Mouse (Mus musculus) frontal cortex, postnatal 10 days (tissue): ENCODE measurements around the gene Taok3.
A peak's percentile ranks its signal among the peaks of the same experiment; 100 is the strongest.

Experiments used
- DNase-seq, 2 experiments: peaks; one replicate each; pipeline ENCODE4 v3.0.0; 2022; ENCODE audit warnings: low spot score in 2 of 2, mixed read lengths in 1 of 2

Gene Taok3

DNA sequence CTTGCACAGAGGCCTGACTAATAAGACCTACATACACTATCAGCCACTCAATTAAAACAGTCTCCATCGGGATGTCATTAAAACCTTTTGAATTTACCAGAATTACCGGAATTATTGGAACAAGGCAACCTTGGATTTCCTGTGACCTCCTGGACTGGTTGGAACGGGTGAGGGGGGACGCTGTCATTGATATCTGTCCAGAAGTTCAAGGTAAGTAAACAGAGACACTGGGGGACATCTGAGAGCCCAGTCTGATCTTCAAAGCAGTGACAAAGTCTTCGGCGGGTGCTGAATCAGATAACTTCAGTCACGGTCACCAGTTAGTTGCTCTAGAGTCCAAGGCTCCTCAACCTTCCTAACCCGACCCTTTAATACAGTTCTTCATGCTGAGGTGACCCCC, 175.1 kb downstream of the Taok3 start:
- no peak for DNase-seq

DNA sequence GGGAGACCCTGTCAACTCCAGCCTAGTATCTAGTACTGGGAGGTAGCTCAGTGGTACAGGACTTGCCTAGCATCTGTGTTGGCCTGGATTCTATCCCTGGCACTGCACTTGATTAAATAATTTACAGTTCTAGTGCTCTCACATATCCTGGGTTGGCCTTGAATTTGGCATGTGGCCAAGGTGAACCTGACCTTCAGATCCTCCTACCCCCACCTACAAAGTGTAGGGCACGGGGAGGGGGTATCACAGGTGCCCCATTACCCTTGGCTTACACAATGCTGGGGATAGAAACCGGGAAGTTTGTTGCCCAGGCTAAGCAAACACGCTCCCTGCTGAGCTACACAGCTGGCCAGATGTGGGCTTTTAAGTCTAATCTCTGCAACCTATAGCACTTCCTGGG, 183.0 kb downstream of the Taok3 start:
- DNase-seq: no peak

DNA sequence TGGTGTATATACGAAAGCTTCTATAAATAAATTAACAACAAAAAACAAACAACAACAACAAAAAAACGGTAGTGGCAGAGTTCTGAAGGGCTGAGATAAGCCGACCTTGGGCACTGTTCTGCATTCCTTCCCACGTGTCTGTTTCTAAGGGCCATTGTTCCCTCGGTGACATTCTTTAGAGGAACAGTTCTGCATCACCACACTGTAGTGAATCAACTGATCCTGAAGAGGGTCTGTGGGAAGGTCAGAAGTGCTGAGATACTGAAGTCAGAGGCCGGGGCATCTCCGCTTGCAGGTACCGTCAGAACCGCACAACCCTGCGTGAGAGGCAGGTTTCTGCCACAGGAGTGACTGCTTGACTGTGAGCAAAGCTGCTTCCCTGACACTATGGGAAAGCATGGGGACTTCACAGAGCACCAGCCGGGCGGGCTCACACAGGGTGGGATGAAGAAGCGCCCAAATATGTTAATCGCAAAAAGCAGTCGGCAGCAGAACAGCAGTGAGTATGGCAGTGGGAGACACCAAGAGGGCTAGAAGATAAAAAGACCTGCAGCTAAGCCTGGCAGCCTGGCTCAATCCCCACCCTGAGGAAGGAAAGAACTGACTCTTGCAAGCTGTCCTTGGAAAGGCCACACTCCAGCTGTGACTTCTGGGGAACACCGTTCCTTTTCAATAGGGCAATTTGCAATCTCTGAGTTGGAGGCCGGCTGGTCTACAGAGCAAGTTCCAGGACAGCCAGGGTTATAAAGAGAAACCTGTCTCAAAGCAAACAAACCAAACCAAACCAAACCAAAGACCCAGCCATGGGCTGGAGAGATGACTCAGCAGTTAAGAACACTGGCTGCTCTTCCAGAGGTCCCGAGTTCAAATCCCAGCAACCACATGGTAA, 184.0 kb downstream of the Taok3 start:
- no peak for DNase-seq

DNA sequence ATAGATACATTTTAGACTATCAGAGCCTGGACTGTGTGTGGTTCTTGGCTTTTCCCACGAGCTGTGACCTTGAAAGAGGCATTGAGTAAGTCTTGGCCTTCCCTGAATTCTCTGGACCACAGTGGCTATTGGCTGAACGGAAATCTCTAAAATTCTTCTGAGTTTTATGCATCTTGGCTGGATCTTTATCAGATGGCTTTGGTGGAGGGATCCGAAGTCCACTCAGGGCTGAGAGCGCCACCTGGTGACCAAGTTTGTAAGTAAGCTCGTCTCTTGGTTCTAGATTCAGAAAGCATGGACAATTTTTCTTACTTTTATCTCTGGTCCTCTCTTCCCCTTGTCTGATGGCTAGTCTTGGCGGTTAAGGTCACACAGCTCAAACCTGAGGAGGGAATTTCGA, 185.0 kb downstream of the Taok3 start:
- DNase-seq: peak in 1 of 2 experiments; percentile 61

DNA sequence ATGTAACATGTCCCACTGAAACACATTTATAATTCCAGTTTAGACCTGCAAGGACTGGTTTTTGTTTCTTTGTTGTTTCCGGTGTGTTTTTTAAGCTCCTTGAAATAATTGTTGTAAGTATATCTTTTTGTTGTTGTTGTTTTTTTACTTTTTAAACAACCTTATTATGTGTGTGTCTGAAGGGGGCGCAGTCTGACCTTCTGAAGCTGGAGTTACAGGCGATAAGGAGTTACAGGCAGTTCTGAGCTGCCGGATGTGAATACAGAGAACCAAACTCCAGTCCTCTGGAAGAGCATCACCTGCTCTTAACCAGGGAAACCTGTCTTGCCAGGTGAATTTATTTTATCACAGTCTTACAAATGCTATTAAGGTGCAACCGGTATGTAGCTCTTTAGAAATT, 185.8 kb downstream of the Taok3 start:
- no peak for DNase-seq

DNA sequence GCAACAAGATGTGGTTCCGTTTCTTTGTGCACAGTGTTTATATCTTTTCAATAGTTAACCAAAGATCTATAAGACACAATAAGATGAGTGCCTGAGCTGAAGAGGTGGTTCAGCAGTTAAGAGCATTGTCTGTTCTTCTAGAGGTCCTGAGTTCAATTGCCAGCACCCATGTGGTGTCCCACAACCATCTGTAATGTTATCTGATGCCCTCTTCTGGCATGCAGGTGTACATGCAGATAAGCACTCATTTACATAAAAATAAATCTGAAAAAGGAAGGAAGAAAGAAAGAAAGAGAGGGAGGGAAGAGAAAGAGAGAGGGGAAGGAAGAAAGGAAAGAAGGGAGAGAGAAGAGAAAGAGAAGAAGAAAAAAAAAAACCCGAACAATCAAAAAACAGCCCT, 186.9 kb downstream of the Taok3 start:
- no peak for DNase-seq

DNA sequence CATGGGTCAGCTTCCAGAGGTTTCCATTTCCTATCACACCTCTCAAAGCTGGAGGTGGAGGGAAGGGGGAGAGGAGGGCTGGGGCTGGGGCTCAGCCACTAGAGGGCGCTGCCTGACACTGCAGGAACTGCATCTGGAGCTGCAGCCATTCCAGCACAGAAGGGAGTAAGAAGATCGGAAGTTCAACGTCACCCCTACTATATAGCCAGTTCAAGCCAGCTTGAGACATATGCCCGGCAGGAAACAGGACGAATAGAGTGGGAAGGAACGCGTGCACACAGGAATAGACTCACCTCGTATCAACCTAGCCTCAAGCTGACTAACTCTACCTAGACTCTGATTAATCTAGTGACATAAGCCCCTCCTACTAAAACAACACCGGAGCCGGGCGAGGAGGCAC, 187.8 kb downstream of the Taok3 start:
- peak in 1 of 2 experiments; percentile 20 for DNase-seq

DNA sequence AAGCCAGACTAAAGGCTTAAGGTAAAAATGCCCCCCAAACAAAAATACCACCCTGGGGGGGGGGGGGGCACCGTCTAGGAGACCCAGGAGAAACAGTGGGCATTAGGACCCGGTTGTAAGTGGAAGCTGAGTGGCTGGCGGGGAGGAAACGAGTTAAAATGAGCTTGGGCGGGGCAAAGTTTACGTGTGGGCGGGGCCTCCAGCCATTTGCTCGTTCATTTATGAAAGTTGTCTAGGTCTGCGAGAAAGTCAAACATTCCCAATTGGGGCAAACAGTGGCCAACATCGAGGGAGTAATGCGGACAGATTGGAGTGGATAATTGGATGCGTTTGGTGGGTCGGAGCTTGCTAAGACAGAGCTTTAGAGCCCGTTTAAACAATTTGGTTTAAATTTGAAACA, 193.5 kb downstream of the Taok3 start:
- no peak for DNase-seq

DNA sequence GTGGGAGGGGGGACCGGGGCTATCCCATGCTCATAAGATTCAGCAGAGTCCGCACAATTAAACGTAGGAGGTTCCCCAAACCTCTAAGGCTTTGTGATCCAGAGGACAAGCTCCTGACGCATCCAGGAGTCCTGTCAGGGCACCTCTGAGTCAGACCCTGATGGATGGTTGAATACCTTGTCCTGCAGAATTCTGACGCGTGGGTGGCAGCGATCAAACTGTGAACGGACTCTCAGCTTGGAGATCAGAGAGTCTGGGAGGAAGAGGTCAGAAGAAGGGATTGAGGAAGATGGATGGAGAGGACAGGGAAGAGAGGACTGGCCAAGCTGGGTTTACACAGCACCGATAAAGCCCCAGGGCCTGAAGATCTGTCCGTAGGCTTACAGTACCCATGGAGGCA, 194.0 kb downstream of the Taok3 start:
- no peak for DNase-seq

DNA sequence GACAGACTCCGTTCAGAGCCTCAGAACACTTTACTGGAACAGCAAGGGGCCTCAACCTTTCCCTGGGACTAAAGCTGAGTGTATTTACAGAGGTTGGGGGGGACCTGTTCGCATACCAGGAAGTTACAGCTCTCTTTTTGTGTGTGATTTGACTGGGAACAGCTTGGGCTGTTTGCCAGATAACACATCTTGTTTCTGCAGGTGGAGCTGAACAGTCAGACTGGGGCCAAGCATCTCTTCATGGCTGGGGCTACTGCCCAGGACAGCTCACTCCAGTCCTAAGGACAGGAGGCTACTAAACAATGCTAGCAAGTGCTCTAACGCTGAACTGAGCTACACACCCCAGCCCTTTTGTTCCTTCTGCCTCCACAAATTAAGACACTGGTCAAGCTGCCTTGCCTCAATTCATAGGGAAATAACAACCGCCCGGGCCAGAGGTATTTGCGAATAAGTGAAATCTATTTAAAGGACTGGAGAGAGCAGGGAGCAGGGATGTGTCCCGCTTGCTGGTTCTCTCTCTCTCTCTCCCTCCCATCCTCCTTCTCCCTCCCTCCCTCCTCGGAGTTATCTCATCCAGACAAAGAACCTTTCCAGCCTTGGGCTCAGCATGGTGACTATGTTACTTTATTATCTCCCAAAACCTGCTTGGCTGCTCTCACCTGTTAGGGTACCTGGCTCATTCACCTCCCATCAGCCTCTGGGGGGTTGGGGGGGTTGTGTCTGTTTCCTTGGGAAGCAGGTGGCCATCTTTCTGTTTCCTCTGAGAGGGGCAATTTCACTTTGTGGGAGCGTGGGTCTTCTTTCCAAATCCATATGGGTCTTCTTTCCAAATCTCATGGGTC, 194.9 kb downstream of the Taok3 start:
- no peak for DNase-seq

DNA sequence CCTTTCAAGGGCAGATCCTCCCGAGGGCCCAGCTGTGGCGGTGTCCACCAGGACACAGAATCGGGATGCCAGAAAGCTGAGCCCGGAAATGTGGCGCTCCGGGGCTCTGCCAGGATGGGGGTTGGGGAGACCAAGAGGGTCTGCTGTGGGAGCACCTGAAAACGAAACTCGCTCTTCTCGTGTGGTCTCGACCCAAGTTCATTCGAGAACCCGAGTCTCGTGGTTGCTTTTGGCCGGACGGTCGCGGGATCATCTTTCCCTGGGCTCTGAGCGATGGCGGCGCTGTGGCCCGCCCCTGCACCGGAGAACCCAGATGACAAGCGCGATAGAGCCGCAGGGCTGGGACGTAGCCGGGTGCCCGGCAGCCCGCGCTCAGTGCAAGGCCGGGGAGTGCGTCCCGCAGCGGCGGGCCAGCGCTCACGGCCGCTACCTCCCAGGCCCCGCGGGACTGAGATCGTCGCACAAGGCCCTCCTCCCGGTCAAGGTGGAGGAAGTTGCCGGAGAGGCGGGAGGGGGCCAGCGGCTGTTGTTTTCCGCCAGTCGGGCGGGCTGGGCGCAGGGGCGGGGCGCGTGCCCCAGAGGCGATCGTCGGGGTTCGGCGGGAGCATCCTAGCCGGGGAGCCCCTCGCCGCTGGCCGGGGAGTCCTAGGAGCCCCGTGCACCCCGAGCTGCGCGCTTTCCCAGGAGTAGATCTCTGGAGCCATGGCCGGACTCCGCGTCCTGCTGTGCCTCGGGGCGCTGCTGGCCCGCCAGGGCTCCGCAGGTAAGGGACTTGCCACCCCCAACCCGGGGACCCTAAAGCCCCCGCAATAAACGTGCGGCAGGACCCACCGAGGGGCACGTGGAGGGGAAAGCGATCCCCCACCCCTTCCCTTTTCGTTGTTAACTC, 199.1 kb downstream of the Taok3 start, which contains the start of gene Vsig10:
TSS of gene Vsig10 (plus strand) at position 343 of the 889 bp plus-strand sequence.
- peak in 1 of 2 experiments; percentile 32 for DNase-seq

DNA sequence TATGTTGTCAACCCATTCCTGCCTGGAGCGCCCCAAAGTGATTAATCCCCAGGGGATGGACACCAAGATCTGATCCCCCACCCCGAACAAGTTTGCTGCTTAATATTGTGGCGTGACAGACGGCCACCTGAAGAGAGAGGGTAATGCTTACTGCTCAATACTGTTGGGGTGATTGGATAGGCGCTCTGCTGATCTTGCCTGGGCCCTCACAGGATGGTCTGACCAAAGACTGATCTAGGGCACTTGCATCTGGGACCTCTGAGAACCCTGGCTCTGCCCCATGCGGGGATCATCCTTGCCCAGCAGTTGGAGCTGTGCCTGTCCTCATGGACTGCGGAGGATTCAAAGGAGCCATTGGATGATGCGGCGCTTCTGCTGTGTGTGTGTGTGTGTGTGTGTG, 203.8 kb downstream of the Taok3 start:
- no peak for DNase-seq
